Mouse (Mus musculus): ENCODE measurements around the gene Grk3. TPM values are rescaled to one million over a fixed set of nuclear protein-coding genes. Genes with fewer than 3 reads are reported as not detected.

The Grk3 gene
- total RNA-seq, 2 experiments from 2014 or later, result 59.1 to 59.7 TPM

DNA sequence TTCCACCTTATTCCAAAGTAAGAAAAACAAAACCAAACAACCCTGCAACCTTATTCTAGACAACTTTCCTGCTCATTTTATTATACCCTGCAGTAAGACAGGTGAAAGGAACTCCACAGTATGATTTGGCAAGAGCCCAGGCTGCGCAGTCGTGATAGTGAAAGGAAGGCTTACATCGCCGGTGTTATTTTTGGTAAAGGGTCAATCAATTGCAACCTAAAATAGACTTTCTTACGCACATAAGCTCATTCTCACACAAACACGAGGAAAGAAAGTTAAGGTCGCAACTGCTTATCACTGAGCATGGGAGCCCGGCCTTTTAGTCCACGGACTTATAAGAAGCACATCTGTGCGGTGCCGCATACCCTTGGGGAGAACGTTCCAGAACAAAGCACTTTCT is 58.8 kb downstream of the Grk3 start:
- intact Hi-C loops (cut with DNase I), result no loop called here
- DNase-seq (ENCODE audit: low spot score in 2 of 2), result no peak

DNA sequence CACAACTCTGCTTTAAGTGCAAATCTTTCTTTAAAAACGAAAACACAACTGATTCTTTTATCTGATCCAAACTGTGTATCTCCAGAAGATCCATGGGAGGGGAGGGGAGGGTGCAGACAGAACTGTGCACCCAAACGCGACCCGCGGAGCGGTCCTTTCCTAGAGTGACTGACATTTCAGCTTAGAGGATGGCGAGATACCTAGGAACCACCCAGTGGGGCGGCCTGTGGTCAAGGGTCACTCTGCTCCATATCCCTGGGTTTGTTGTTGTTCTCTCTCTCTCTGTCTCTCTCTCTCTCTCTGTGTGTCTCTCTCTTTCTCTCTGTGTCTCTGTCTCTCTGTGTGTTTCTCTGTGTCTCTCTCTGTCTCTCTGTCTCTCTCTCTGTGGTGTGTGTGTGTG is 59.2 kb downstream of the Grk3 start:
- intact Hi-C loops (cut with DNase I), result no loop called here
- no peak for DNase-seq (ENCODE audit: low spot score in 2 of 2)

- intact Hi-C loops (cut with DNase I), result loop anchor here (5.0 kb wide), 1 partner anchor 96 kb away; no protein-coding TSS in a partner anchor
- DNase-seq (ENCODE audit: low spot score in 2 of 2), result no peak
These were observed 64.7 kb downstream of the Grk3 start for GRCm38 (mm10) chr5:112950847-112951246.

- intact Hi-C loops (cut with DNase I), result no loop called here
- DNase-seq (ENCODE audit: low spot score in 2 of 2), result peak in 1 of 2 experiments; percentile 35
These were observed 69.7 kb downstream of the Grk3 start for GRCm38 (mm10) chr5:112945925-112946324.

GRCm38 (mm10) chr5:112942244-112942643 is 73.3 kb downstream of the Grk3 start:
- intact Hi-C loops (cut with DNase I), result no loop called here
- no peak for DNase-seq (ENCODE audit: low spot score in 2 of 2)

DNA sequence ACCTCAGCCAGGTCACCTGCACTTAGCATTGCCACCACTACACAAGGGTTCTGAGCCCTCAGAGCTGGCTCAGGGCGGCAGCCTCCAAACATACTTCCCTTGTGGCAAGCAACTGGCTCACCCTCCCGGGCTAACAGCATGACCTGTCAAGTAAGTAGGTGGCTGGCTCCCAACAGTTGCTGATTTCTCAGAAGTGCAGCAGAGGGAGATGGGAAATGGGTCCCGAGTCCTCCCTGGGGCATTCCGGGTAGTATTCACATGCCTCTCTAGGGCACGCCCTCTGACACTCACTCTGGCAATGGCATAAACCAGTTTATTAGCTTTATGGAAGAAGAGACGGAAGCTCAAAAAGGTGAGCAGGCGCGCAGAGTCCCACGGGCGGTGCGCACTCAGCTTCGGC is 74.6 kb downstream of the Grk3 start:
- DNase-seq (ENCODE audit: low spot score in 2 of 2), result no peak
- intact Hi-C loops (cut with DNase I), result no loop called here

DNA sequence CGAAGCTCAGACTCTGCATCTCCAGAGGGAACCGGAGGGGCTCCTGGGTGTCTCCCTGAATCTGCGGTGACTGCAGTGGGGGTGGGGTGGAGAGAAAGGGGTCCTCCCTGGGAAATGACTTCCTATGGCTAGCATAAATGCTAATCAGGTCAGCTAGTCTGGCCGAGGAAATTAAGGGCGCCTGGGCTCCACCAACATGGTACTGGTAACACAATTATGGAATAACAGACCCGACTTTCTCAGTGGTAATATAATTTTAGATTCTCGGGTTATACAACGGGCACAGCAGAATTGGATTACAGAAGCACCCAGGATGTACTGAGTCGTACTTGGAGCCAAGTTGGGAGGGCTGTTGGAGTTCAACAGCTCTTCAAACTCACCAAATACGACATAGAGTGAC is 79.0 kb downstream of the Grk3 start:
- no peak for DNase-seq (ENCODE audit: low spot score in 2 of 2)
- intact Hi-C loops (cut with DNase I), result no loop called here

DNA sequence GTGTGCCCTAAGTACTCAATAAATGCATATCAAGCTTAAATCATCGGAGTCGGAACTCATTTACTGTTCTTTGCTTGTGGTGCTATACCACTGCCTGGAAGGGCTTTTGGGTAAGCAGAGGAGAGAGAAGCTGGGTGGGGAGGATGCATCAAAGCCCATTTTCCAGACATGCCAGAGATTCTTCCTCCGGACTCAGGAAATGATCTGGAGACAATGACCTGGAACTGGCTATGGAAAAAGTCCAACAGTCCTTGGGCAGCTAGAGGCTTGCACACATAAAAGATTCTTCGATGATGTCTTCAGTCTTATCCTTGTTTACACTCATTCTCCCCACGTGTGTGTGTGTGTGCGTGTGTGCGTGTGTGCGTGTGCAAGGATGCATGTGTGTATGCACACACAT is 80.2 kb downstream of the Grk3 start:
- intact Hi-C loops (cut with DNase I), result no loop called here
- DNase-seq (ENCODE audit: low spot score in 2 of 2), result no peak

GRCm38 (mm10) chr5:112932878-112933567 is 82.6 kb downstream of the Grk3 start:
- no peak for DNase-seq (ENCODE audit: low spot score in 2 of 2)
- intact Hi-C loops (cut with DNase I), result loop anchor here (5.0 kb wide), 1 partner anchor 84 kb away; the partner anchor contains the start of gene Grk3

- DNase-seq (ENCODE audit: low spot score in 2 of 2), result peak; percentile 20 to 35
- intact Hi-C loops (cut with DNase I), result loop anchor here (5.0 kb wide), 1 partner anchor 85 kb away; the partner anchor contains the start of gene Grk3
These were observed 83.7 kb downstream of the Grk3 start for GRCm38 (mm10) chr5:112931901-112932300.

GRCm38 (mm10) chr5:112928201-112928881 is 87.2 kb downstream of the Grk3 start:
- DNase-seq (ENCODE audit: low spot score in 2 of 2), result peak in 1 of 2 experiments; percentile 39
- intact Hi-C loops (cut with DNase I), result no loop called here

DNA sequence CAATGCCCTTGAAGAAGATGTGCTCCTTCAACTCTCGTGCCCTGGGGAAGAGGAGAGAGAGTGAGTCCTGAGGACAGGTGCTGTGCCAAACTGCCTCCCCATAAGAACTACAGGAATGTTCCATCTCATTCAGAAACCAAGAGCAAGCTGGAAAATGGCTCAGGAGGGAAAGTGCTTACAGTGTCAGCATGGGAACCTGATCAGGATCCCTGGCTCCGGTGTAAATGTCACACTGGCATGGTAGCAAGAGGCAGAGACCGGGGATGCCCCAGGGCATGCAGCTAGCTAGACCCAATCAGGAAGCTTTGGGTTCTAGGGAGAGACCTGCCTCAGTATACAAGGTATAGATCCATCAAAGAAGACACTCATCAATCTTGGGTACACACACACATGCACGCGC is 90.2 kb downstream of the Grk3 start:
- intact Hi-C loops (cut with DNase I), result no loop called here
- no peak for DNase-seq (ENCODE audit: low spot score in 2 of 2)

DNA sequence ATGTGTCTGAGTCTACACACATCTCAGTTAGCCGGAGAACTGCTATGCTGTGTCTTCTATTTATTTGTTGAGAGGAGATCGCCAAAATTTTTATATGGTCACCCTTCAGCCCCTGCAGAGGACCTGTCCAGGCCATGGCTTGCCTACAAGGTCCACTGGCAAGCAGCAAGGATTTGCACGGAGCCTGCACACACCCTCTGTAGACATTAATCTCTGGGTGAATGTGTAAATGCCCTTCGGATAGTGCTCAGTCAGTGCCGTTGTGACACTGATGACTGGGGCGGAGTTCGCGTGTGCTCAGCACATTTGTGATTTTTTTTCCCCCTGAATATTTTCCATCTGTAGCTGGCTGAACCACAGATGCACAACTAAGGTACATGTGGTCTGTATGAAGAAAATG is 90.8 kb downstream of the Grk3 start:
- no peak for DNase-seq (ENCODE audit: low spot score in 2 of 2)
- intact Hi-C loops (cut with DNase I), result no loop called here

DNA sequence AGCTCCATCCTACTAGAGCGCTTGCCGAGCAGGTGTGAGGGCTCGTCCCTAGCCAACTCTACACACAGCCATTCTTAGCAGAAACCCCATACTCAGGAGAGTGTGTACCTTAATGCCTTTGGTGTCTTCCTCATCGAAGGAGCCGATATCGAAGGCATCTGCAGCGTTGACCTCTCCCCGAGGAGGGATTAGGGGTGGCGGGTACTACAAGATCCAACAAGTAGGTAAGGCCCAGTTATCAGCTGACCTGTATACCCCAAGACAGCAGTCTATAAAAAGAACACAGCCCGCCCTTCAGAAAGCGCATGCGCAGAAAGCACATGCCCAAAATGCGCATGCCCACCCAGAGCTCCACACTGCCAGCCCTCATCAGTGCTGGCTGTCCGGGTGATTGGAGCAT is 91.8 kb downstream of the Grk3 start:
- intact Hi-C loops (cut with DNase I), result no loop called here
- no peak for DNase-seq (ENCODE audit: low spot score in 2 of 2)

GRCm38 (mm10) chr5:112921914-112922313 is 93.7 kb downstream of the Grk3 start:
- intact Hi-C loops (cut with DNase I), result no loop called here

DNA sequence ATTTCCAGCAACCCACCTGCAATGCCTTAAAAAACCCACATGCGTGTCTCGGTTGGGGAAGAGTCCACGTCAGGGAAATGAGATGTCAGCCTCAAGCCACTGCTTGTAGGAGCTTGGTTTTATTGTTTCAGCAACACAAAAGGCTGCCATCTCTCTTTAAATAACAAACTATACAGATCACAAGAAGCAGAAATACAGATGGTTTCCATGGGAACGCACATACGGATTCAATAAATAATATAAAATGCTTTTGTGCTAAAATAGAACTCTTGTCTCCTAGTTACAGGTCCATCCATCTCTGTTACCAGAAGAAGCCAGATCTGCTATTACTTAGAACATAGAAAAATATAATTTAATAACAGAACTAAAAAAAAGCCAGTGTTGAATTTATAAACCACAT is 105.2 kb downstream of the Grk3 start:
- intact Hi-C loops (cut with DNase I), result no loop called here
- peak in 1 of 2 experiments; percentile 43 for DNase-seq (ENCODE audit: low spot score in 2 of 2)

More at GRCm38 (mm10) chr5:112921914-112922313, 93.7 kb downstream of the Grk3 start:
- no peak for DNase-seq (ENCODE audit: low spot score in 2 of 2)

DNA sequence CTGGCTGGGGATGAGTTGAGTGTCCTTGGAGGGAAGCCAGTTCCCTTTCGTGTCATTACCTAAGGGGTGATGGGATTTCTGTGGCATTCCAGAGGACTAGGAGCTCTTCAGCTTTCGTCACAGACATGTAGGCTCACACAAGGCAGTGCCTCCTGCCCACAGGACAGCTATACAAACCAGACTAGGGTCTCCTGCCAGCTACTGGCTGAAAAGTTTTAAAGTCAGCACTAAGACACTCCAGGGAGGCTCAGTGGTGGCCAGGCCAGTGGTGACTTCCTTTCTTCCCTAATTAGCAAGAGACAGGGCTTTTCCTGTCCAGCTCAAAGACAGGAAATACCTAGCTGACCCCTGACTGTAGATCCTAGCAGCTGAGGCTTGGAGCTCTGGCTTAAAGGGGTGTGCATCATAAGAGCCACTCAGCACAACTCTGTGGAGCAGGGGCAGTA is 107.4 kb downstream of the Grk3 start:
- intact Hi-C loops (cut with DNase I), result loop anchor here (10.0 kb wide), 1 partner anchor 827 kb away; the partner anchor contains the start of gene Ficd
- DNase-seq (ENCODE audit: low spot score in 2 of 2), result no peak

GRCm38 (mm10) chr5:112907504-112907903 is 108.1 kb downstream of the Grk3 start:
- DNase-seq (ENCODE audit: low spot score in 2 of 2), result no peak
- intact Hi-C loops (cut with DNase I), result loop anchor here (10.0 kb wide), 1 partner anchor 827 kb away; the partner anchor contains the start of gene Ficd

GRCm38 (mm10) chr5:112895674-112896654 is 119.6 kb downstream of the Grk3 start, which contains the start of gene Myo18b:
Gene Myo18b (minus strand): TSS chr5:112896362.
- intact Hi-C loops (cut with DNase I), result no loop called here
- no peak for DNase-seq (ENCODE audit: low spot score in 2 of 2)
